Mouse (Mus musculus) embryonic facial prominence, embryonic 14.5 days (tissue): ENCODE data around the gene Kansl1l. TPM values are rescaled to one million over a fixed set of nuclear protein-coding genes. Genes with fewer than 3 reads are reported as not detected.

Experiments
- ATAC-seq: fragments of 200-750 bp; cut with Nextera tagmentation; 2 replicates; pipeline ENCODE4 v1.8.0; 2017; ENCODE audit warnings: low read depth, moderate number of reproducible peaks, moderate TSS enrichment
- DNase-seq: peaks from one replicate; pipeline ENCODE4 v3.0.0-alpha.2; 2015; ENCODE audit warnings: low spot score
- H3K27ac ChIP-seq: fragments of 300-500 bp; sonication (generic); replicated peaks from 2 replicates; pipeline ENCODE4 v1.5.1; 2014; ENCODE audit warnings: low read depth, mild to moderate bottlenecking, low read length, moderate library complexity
- H3K27me3 ChIP-seq: fragments of 300-500 bp; sonication (generic); replicated peaks from 2 replicates; pipeline ENCODE4 v1.6.1; 2014; ENCODE audit warnings: low read length; ENCODE audit not compliant: control insufficient read depth, insufficient read depth
- H3K36me3 ChIP-seq: fragments of 300-500 bp; sonication (generic); 2 replicates; pipeline ENCODE4 v1.6.1; 2014; ENCODE audit warnings: low read length, mixed read lengths; ENCODE audit not compliant: control insufficient read depth, insufficient read depth
- H3K4me1 ChIP-seq: fragments of 300-500 bp; sonication (generic); 2 replicates; pipeline ENCODE4 v1.6.1; 2014; ENCODE audit warnings: antibody characterized with exemption, low read length; ENCODE audit not compliant: control insufficient read depth, insufficient read depth
- H3K4me2 ChIP-seq: fragments of 300-500 bp; sonication (generic); 2 replicates; pipeline ENCODE4 v1.6.1; 2014; ENCODE audit warnings: low read depth, mild to moderate bottlenecking, low read length, moderate library complexity, mixed read lengths
- H3K4me3 ChIP-seq: fragments of 300-500 bp; sonication (generic); 2 replicates; pipeline ENCODE4 v1.5.1; 2014; ENCODE audit warnings: low read depth, mild to moderate bottlenecking, low read length
- H3K9ac ChIP-seq: fragments of 300-500 bp; sonication (generic); 2 replicates; pipeline ENCODE4 v1.6.1; 2014; ENCODE audit warnings: low read depth, mild to moderate bottlenecking, low read length, moderate library complexity, mixed read lengths
- H3K9me3 ChIP-seq: fragments of 300-500 bp; sonication (generic); 2 replicates; pipeline ENCODE4 v1.6.1; 2016; ENCODE audit warnings: low read length; ENCODE audit not compliant: control insufficient read depth
- WGBS: fragments of 180-500 bp; shearing (Covaris S2); extraction: QIAGEN DNeasy Blood & Tissue Kit; methylation state at CpG from one replicate; pipeline ENCODE4 v1.1.7; 2014; 5-methylcytosine and 5-hydroxymethylcytosine counted together
- polyA plus RNA-seq: library from polyadenylated mRNA; unstranded; fragments of >200 nt; fragmentation: Nextera tagmentation; extraction: Ambion mirVana; gene quantifications from 2 replicates; pipeline ENCODE4 v1.2.1, GENCODE M21; 2014

Kansl1l gene
- polyA plus RNA-seq, 1 experiment from 2014 or later: 16.1 TPM

DNA sequence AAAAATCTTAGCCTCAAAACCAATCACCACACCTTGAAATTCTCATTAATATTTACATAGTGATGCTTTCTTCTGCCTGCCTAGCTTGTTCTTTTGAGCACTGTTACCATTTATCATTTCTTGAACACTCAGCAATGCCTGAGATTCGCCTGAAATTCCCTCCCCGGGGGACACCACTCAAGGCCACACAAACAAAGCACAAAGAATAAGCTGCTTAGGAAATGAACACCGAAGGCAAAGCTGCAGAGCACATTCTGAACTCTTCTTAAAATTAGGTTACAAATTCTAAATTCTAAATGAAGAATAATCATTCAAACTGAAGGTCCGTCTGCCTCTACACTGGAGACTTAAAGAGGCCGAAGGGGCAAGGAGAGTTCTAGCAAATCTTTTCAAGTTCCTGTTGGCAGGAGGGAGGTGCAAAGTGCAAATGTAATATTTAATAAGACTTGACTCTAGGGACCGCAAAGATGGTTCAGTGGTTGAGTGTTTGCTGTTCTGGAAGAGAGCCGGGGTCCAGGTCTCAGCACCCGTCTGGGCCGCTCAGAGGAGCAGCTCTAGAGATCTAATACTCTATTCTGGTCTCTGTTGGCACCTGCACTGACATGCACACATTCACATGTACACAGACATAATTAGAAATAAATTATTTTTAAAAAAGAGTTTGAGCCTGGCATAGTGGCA, 12.2 kb upstream of the Kansl1l start:
- H3K4me3 ChIP-seq: no peak overlapping the region
- WGBS: 74% methylated on average over 9 of the region's 9 CpGs

GRCm38 (mm10) chr1:66821966-66822365, 4.6 kb upstream of the Kansl1l start:
- no peaks in the 10 kb centered on the region for H3K9me3 ChIP-seq
- WGBS: 79% methylated on average over 9 of the region's 9 CpGs

More for the DNA sequence above, 12.2 kb upstream of the Kansl1l start:
- H3K36me3 ChIP-seq: no peaks in the 10 kb centered on the region
- no peaks in the 10 kb centered on the region for H3K4me1 ChIP-seq
- ATAC-seq (no peak), DNase-seq (no peak)
- no peak overlapping the region for H3K4me2 ChIP-seq
- H3K9me3 ChIP-seq: no peaks in the 10 kb centered on the region
- H3K27ac ChIP-seq: no peak overlapping the region
- no peak overlapping the region for H3K9ac ChIP-seq
- H3K27me3 ChIP-seq: no peaks in the 10 kb centered on the region

GRCm38 (mm10) chr1:66820241-66820640, 2.9 kb upstream of the Kansl1l start:
- Histone ChIP-seq H3K4me1 (peaks cover 1% of the 10 kb centered on the region), H3K4me3 (no peak overlapping the region), H3K9ac (no peak overlapping the region), H3K27ac (no peak overlapping the region), H3K9me3 (no peaks in the 10 kb centered on the region), H3K36me3 (no peaks in the 10 kb centered on the region), H3K4me2 (no peak overlapping the region), H3K27me3 (no peaks in the 10 kb centered on the region)
- DNase-seq (peak; percentile 36), ATAC-seq (no peak)
- 26% methylated on average over 7 of the region's 7 CpGs for WGBS

More at GRCm38 (mm10) chr1:66821966-66822365, 4.6 kb upstream of the Kansl1l start:
- no peak overlapping the region for H3K9ac ChIP-seq
- DNase-seq (no peak), ATAC-seq (no peak)
- H3K27me3 ChIP-seq: no peaks in the 10 kb centered on the region
- no peaks in the 10 kb centered on the region for H3K4me1 ChIP-seq
- no peak overlapping the region for H3K4me2 ChIP-seq
- no peak overlapping the region for H3K27ac ChIP-seq
- H3K4me3 ChIP-seq: no peak overlapping the region
- H3K36me3 ChIP-seq: no peaks in the 10 kb centered on the region

DNA sequence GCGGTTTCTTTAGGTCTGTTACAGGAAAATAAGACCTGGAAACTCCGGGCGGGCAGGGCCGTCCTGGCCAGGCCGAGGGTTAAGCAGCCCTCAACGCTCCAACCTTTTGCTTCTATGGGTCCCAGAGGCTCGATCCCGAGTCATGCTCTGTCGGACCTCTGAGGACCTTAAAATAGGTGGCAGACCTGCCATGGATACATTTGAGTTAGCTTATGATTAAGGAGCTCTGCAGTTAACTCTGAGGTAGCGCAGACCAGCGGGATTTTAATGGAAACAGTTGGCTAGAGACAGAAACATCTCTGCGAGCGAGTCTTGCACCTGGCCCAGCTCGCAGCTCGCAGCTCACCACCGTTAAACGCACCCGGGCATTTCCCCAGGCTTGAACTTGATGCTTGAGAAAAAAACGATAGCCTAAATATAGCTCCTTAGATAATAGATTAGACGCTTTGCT, 528 bp upstream of the Kansl1l start:
- Histone ChIP-seq H3K27ac (peak overlapping the region; percentile 98), H3K9ac (peak overlapping the region; percentile 94), H3K27me3 (no peaks in the 10 kb centered on the region), H3K36me3 (no peaks in the 10 kb centered on the region), H3K4me2 (peak overlapping the region; percentile 84), H3K9me3 (no peaks in the 10 kb centered on the region), H3K4me1 (peaks cover 9% of the 10 kb centered on the region), H3K4me3 (peak overlapping the region; percentile 68)
- ATAC-seq (peak; percentile 39), DNase-seq (peak; percentile 40)
- WGBS: 1% methylated on average over 20 of the region's 20 CpGs

- Histone ChIP-seq H3K27ac (peak overlapping the region; percentile 98), H3K27me3 (no peaks in the 10 kb centered on the region)
Observed at GRCm38 (mm10) chr1:66816837-66817452, 417 bp downstream of the Kansl1l start.

GRCm38 (mm10) chr1:66815941-66816777, 1.2 kb downstream of the Kansl1l start:
- peak overlapping the region; percentile 68 for H3K4me3 ChIP-seq
- peak; percentile 91 for DNase-seq
- H3K9ac ChIP-seq: peak overlapping the region; percentile 94
- H3K4me2 ChIP-seq: peak overlapping the region; percentile 67
- no peaks in the 10 kb centered on the region for H3K36me3 ChIP-seq
- H3K9me3 ChIP-seq: no peaks in the 10 kb centered on the region
- ATAC-seq: peak; percentile 17
- H3K27me3 ChIP-seq: no peaks in the 10 kb centered on the region
- H3K27ac ChIP-seq: peak overlapping the region; percentile 98
- H3K4me1 ChIP-seq: peaks cover 9% of the 10 kb centered on the region
- under 1% methylated on average over 39 of the region's 39 CpGs for WGBS

More at GRCm38 (mm10) chr1:66816837-66817452, 417 bp downstream of the Kansl1l start:
- DNase-seq (peak; percentile 94), ATAC-seq (peak; percentile 87)
- Histone ChIP-seq H3K9me3 (no peaks in the 10 kb centered on the region), H3K4me2 (peak overlapping the region; percentile 84), H3K36me3 (no peaks in the 10 kb centered on the region), H3K4me1 (peaks cover 9% of the 10 kb centered on the region), H3K4me3 (peak overlapping the region; percentile 68), H3K9ac (peak overlapping the region; percentile 94)
- 2% methylated on average over 8 of the region's 63 CpGs for WGBS

DNA sequence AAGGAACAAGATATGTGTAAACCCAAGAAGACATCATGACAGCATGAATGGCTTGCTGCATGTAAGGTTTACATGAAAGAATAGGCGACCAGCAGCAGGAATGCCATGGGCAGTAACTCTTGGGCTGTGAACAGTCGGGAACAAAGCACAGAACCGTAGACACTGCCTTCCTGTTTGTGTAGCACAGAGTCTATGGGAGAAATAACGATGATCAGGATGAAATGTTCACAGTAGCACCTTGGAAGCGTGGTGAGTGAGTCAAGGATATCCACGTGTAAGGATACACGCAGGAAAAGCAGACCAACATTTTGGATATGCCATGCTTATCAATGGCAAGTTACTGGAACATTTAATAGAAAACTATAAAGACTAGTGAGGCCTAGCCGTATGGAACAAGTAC, 2.6 kb downstream of the Kansl1l start:
- Histone ChIP-seq H3K4me3 (no peak overlapping the region), H3K9me3 (no peaks in the 10 kb centered on the region), H3K4me2 (peak overlapping the region; percentile 47), H3K9ac (no peak overlapping the region), H3K27me3 (no peaks in the 10 kb centered on the region), H3K27ac (no peak overlapping the region), H3K36me3 (no peaks in the 10 kb centered on the region), H3K4me1 (peaks cover 9% of the 10 kb centered on the region)
- DNase-seq: no peak
- ATAC-seq: no peak
- 58% methylated on average over 8 of the region's 8 CpGs for WGBS

DNA sequence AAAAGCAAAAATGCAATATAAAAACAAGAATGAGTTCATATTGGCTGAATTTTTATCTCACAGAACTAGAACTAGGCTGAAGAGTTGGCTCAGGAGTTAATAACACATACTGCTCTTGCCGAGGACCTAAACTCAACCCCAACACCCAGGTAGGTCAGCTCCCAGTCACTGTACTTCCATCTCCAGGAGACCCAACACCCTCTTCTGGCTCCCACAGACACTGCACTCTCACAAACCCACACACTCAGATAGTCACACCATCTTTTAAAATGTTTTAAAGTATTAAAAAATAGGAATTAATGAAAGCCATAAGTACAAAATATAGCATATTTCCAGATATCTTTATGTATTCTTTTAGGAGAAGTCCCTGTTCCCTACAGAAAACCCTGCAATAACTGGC, 4.2 kb downstream of the Kansl1l start:
- Histone ChIP-seq H3K9me3 (no peaks in the 10 kb centered on the region), H3K4me1 (peaks cover 9% of the 10 kb centered on the region), H3K27me3 (no peaks in the 10 kb centered on the region), H3K27ac (no peak overlapping the region), H3K4me2 (no peak overlapping the region), H3K9ac (no peak overlapping the region), H3K36me3 (no peaks in the 10 kb centered on the region), H3K4me3 (no peak overlapping the region)
- 73% methylated on average over 1 of the region's 1 CpGs for WGBS
- ATAC-seq: no peak
- DNase-seq: no peak
